Mouse (Mus musculus) olfactory bulb, adult 2 months (tissue): Measurements from ENCODE around the gene Pde10a.

Source experiments
- CTCF ChIP-seq: fragments of 200-500 bp; IDR thresholded peaks from 2 replicates; pipeline ENCODE4 v1.5.1; 2012; ENCODE audit warnings: low read depth, mild to moderate bottlenecking, low read length, moderate library complexity; ENCODE audit not compliant: insufficient read depth
- POLR2A ChIP-seq: fragments of 200-500 bp; IDR thresholded peaks from 2 replicates; pipeline ENCODE4 v1.6.1; 2012; ENCODE audit warnings: mild to moderate bottlenecking, low read depth, low read length, moderate library complexity; ENCODE audit not compliant: insufficient read depth

DNA sequence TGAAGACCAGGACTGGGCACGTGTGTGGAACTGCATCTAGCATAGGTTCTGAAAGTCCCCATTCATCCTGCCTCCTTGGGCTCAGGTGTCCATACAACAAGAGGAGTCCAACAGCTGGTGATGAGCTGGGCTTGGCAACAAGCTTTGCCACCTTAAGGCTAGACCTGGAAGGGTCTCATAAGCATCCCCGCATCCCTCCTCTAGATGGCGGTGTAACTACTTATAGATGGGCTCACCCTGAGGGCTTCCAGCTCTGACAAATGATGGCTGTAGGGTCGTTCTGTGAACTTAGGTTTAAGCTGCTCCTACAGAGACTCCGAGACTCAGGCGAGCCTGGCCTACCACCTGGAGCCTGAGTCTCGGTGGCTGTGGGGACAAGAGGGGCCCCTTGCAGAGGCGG lies 466.0 kb downstream of the Pde10a start:
- TF ChIP-seq CTCF (no peak), POLR2A (no peak)
